Mouse (Mus musculus) T-helper 17 cell (primary cell): ENCODE data around the gene Asphd1.

Experiments
- in situ Hi-C, 2 experiments: fragments of 300-600 bp; cut with MboI, MseI; formaldehyde crosslinking; loops; 1 replicate in 1 of 2; 2 replicates in 1 of 2; pipeline ENCODE4 v1.15.1; 2025; ENCODE audit warnings: high pct_unique_total_duplicates in 2 of 2

The Asphd1 gene

DNA sequence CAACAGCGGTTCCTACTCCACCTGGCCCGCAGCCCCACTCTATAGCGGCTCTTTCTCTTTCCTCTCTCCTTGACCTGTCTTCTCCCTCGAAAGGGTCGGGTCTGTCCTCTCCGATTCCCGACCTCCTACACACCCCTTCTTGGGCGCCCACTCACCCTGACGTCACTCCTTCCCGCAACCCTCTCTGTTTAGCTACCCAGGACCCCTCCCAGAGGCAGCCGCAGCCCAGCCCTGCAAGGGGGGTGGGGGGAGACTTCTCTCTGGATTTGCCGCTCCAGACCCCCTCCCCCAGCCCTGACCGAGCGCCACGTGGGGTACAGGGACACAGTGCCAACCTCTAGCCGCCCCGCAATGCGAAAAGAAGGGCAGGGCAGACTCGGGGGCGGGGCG lies at the start of gene Asphd1:
Gene Asphd1 (minus strand): TSS at position 180 of the 390 bp plus-strand sequence.
- in situ Hi-C loops, result loop anchor here in 1 of 2 experiments (5.0 kb wide), 1 partner anchor 153 kb away; no protein-coding TSS in a partner anchor

DNA sequence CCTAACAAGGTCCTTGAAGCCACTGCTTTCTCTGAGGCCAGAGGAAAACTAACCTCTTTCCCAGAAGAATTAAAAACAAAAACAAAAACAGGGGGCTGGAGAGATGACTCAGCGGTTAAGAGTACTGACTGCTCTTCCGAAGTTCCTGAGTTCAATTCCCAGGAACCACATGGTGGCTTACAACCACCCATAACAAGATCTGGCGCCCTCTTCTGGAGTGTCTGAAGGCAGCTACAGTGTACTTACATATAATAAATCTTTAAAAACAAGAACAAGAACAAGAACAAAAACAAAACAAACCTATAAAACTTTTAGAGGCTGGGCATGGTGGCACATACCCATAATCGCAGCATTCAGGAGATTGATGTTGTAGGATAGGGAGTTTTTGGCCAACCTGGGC lies 47.1 kb upstream of the Asphd1 start:
- in situ Hi-C loops, result no loop called here

DNA sequence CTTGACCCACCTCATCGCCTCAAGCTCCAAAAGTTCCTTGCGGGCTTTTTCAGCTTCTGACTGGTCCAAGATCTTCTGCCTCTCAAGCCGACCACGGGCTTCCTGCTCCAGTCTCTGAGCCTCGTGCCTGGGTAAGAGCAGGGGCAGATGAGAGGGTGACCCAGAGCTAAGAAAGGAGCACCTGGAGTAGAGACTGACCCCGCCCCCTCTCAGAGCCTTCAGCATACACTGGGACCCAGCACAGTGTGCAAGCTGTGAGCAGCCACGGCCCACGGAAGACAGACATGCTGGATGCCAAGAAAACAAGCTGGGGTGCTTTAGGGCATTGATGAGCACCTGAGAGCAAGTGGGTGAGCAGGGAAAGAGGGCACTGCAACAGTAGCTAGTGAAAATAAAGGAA lies 39.4 kb upstream of the Asphd1 start:
- in situ Hi-C loops, result no loop called here

DNA sequence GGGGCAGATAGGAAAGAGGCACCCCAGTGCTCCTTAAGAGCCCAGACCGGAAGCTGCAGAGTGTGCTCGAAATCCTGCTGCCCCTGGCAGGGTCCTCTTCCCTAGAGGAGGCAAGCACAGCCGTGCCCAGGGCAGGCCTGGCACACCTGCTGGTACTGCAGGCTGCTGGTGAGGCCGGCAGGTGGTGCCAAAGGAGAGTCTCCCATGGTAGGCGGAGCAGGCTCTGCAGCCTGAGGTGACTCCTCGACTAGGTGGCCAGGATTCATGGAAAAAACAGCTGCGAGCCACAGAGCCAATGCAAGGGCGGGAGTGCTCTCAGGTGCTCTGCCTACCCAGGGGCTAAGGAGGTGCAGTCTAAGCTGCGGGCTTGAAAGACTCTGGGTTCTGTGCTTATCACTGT lies 36.9 kb upstream of the Asphd1 start:
- in situ Hi-C loops, result no loop called here

DNA sequence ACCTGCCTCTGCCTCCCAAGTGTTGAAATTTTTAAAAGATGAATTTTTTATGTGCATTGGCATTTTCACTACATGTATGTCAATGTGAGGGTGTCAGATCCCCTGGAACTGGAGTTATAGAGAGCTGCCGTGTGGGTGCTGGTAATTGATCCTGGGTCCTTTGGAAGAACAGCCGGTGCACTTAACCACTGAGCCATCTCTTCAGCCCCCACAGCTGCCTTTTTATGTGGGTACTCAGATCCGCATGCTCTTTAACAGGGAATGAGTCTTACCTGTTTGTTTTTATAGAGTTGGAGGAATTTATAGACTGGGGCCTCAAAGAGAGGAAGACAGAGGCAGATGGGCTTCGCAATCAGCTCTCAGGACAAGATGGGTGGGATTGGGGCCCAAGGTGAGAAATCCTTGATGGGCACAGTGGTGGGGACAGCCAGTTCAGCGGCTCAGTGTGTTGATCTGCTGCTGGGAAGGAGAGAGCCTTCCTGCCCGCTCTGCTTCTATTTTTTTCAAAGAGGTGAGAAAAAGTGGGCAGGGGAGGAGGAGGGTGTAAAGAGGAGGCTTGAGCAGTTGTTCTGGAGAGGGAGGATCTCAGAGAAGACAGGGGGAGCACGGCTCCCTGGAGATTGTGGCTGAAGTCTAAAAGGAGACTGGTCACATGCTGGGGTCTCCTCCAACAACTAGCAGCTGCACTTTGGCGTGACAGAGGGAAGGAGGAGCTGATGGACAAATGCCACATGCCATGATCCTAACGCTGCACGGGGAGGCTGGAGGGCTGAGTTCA lies 35.5 kb upstream of the Asphd1 start:
- in situ Hi-C loops, result loop anchor here in 1 of 2 experiments (5.0 kb wide), 1 partner anchor 67 kb away; no protein-coding TSS in a partner anchor

DNA sequence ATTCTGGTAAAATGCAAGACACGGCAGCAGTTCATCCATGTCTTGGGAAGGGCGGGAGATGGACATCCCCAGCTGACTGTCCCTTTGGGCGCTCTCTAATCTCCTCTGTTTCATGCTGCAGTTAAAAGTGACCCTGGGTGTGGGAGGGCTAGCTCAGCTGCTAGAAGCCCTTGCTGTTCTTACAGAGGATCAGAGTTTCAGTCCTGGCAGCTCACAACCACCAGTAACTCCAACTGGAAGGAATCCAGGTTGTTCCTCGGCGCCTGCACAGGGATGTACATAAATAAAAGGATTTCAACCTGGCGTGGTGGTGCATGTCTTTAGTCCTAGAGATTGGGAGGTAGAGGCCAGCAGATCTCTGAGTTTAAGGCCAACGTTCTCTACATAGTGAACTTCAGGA lies 33.7 kb upstream of the Asphd1 start:
- in situ Hi-C loops, result loop anchor here in 1 of 2 experiments (5.0 kb wide), 1 partner anchor 69 kb away; no protein-coding TSS in a partner anchor

DNA sequence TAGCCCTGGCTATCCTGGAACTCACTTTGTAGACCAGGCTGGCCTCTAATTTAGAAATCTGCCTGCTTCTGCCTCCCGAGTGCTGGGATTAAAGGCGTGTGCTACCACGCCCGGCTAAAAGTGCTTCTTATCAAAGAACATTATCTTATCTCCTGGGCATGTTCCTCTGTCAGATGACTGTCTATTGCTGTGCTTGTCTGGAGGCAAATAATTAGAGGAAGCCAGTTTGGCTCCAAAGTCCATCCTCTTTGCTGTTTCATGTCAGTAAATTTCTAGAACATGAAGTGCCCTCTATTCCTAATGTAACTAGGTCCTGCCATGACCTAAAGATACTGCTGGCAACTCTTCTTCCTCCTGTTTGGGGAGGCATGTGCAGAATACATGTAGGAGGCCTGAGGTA lies 32.7 kb upstream of the Asphd1 start:
- in situ Hi-C loops, result loop anchor here in 1 of 2 experiments (5.0 kb wide), 1 partner anchor 70 kb away; no protein-coding TSS in a partner anchor

DNA sequence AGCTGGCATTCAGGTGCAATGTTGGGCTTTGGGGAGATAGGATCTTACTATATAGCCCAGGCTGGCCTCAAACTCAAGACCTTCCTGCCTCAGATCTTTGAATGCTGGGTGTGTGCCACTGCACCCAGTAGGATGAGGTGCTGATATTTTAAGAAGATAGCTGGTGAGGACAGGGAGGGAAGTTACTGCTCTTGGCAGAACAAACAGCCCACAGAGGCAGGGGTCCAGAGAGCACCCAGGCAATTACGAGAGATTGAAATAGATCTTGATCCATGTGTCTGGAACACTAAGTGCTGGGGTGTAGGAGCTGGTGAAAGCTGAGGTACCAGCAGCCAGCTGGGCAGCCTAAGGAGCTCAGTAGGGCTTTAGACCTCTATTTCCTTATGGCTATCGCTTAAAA lies 32.2 kb upstream of the Asphd1 start:
- in situ Hi-C loops, result loop anchor here in 1 of 2 experiments (5.0 kb wide), 1 partner anchor 71 kb away; no protein-coding TSS in a partner anchor

DNA sequence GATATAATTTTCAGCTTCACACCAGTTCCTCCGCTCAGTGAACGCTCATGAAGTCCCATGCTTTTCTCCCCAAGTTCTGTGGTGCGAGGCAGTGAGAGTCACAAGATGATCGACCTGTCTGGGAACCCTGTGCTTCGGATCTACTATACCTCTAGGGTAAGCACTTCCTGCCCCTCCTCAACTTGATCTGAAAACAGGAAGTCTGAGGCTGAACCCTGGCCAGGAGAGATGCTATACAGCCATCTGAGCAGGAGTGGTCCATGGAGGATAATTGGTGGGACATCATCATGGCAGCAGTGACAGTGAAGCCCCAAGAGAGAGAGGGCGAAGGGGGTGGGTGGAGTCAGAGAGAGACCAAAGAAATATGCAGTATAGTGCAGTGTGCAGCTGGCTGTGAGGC lies 29.5 kb upstream of the Asphd1 start:
- in situ Hi-C loops, result no loop called here

DNA sequence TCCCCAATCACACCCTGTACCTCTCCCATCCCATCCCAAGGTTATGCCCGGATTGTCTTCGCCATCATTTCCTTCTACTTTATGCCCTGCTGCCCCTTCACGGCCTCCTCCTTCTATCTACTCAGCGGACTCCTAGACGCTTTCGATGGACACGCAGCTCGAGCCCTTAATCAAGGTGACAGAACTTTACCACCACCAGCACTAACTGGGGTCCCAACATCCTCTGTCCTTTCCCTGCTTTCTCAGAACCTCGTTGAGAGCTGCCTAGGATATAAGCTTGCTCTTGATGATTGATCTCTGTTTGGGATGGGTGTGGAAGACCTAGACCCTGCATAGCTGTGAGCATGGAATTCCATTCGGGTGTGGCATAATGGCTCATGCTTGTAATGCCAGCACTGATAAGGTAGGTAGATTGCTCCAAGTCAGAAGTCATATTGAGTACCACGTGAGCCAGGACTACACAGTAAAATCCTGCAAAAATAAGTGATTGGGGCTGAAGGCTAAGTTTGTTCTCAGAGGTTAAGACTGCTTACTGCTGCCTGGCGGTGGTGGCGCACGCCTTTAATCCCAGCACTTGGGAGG lies 27.6 kb upstream of the Asphd1 start:
- in situ Hi-C loops, result no loop called here

DNA sequence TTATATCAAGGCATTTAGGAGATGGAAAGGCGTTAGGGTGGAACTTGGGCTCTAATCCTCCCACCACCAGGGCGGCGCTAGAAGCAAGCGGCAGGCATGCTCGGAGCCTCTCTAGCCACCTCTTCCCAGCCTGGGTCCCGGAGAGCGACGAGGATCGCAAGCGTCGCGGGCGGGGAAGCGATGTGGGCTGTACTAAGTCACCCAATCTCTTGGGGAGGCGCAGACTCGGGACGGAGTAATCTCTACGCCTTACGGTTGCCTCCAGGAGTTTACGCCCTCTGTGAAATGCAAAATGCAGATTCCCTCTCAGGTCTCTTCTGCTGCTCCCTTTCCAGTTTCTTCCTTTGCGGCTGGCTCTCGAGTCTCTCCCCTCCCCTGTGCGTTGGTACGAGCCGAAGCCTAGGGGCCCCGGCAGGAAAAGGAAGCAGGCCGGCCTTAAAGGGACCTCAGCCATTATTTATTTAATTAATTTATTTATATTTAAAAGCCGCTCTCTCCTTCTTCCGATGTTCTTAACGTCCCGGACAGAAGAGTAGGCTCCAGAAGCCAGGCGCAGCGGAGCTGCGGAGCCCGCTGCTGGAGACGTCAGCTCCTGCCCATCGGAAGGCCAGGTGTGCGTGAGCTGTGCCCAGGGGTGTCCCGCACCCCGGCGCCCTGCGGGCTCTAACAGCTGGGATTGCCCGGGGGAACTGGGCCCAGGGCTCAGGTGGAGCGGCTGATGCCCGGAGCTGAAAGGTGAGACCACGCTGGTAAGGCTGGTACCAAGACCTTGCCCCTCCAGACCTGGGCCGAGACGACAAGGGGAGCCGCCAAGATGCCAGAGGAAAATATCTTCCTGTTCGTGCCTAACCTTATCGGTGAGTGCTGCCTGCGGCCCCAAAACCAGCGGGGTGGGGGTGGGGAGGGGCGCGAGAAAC lies 26.8 kb upstream of the Asphd1 start, which contains the start of gene Cdiptos:
Gene Cdiptos (minus strand): TSS at position 149 of the 917 bp plus-strand sequence.
- in situ Hi-C loops, result no loop called here

DNA sequence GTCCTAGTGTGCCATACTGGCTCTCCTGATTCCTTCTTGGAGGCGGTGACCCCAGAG lies 26.3 kb upstream of the Asphd1 start, which contains the start of gene Cdipt:
Gene Cdipt (plus strand): TSS at position 22 of the 57 bp plus-strand sequence.
- in situ Hi-C loops, result no loop called here

DNA sequence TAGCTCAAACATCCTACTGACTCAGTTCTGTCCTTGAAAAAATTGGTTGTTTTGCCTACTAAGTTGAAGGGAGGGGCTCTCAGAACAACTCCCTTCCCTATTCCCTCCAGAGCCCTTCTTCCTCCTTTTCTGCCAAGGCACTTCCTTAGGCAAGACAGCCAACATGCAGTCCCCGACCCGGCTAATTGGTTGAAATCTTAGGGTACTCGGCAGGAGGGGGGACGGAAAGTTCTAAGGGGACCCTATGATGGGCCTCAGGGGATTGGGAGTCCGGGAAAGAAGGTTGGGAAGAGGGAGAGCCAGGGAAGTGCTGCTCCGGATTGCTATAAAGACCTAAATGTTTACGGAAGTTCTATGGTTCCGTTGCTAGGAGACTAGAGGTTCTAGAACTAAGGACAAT lies 26.1 kb upstream of the Asphd1 start:
- in situ Hi-C loops, result no loop called here

DNA sequence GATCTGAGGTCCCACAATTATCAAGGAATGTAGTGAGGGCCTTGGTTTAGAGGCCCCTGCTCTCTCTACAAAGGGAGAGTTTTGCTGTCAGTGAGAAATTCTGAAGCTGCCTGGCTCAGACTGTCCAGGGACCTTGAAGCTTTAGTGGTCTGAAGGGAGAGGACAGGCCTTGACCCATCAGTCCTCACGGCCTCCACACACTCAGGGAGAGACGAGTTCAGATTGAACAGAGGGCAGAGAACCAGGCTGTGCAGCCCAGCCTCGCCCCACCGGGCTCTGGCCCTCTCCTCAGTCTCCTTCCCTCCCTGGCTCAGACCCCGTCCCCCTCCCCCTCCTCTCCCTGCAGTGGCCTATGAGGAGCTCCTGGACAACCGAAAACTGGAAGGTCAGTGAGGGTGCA lies 18.0 kb upstream of the Asphd1 start:
- in situ Hi-C loops, result loop anchor here in 1 of 2 experiments (10.0 kb wide), 1 partner anchor 153 kb away; no protein-coding TSS in a partner anchor

DNA sequence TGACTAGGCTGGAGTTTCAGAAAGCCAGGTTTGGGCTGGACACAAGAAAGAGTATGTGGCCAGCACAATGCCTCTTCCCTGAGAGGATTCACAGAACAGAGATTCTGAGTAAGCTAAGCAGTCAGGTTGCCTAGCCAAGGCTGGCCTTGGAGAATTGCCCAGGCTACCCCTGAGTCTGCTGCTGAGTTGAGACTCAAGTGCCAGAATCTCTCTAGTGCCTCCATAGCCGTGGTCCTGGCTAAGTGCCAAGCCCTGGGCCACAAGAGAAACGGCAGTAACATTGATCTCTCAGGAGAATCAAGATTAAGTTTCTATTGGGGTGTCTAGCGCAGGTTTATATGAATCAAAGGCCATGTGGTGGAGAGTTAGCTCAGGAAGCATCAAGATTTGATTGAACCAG lies 16.2 kb upstream of the Asphd1 start:
- in situ Hi-C loops, result loop anchor here in 1 of 2 experiments (10.0 kb wide), 1 partner anchor 151 kb away; no protein-coding TSS in a partner anchor

DNA sequence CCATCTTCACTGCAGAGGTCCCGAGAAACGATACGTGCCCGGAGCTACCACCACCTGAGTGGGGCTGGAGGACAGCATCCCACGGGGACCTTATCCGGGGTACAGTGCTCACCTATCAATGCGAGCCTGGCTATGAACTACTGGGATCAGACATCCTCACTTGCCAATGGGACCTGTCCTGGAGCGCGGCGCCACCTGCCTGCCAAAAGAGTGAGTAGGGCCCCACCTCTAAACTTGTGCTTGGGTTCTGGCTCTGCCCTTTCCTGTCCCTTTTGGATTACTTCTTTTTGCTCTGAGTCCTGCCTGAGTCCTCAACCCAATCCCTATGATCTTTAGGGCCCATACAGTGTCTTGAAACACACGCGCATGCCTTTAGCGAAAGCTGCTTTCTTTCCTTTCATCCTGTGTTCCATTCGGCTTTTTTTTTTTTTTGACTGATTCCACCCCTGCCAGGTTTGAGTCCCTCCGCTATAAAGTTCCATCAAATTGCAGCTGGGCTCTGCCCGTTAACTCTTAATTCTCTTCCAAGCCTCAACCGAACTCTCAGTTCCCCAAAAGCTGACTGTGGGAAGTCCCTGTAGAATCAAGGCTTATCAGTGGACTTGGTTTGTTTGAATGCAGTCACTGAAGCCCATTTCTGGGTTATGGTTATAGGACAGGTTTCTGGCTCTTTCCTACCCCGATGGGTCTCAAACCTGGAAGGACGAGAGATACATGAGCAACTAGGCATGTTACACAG lies 14.3 kb upstream of the Asphd1 start:
- in situ Hi-C loops, result loop anchor here in 1 of 2 experiments (10.0 kb wide), 1 partner anchor 149 kb away; no protein-coding TSS in a partner anchor

DNA sequence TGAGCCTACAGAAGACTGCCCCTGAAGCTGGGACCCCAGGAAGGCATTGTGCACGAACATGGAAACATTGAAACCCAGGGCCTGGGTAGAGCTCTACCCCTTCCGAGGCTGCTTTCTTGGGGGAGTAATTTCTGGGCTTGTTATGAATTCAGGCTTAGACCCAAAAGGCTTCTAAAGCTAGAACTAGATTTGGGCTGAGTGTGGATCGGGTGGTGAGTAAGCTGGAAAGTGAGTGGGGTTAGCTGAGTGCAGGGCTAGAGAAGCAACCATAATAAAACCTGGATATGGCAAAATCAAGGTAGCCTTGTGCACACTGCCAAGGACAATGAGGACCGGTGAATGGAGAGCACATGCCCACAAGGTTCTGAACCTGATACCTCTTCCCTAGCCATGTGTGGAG lies 12.6 kb upstream of the Asphd1 start:
- in situ Hi-C loops, result loop anchor here in 1 of 2 experiments (10.0 kb wide), 1 partner anchor 147 kb away; no protein-coding TSS in a partner anchor

DNA sequence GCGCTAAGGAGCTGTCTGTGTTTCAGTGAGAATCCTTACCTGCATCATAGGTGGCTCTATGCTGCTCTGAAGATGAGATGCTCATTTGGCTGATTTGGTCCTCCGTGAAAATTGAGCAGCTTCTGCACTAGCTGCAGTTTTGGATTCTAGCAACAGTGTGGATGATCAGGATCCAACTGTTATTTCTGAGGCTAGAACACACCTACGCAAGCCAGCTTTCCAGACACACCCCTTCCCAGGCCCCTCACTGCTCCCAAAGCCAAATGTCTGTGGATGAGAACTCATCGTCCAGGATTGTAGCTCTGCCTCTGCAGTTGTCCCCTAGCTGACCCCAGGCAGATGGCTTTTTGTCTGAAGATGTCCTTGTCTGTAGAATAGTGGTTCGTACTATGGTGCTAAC lies 11.7 kb upstream of the Asphd1 start:
- in situ Hi-C loops, result loop anchor here in 1 of 2 experiments (10.0 kb wide), 1 partner anchor 146 kb away; no protein-coding TSS in a partner anchor

DNA sequence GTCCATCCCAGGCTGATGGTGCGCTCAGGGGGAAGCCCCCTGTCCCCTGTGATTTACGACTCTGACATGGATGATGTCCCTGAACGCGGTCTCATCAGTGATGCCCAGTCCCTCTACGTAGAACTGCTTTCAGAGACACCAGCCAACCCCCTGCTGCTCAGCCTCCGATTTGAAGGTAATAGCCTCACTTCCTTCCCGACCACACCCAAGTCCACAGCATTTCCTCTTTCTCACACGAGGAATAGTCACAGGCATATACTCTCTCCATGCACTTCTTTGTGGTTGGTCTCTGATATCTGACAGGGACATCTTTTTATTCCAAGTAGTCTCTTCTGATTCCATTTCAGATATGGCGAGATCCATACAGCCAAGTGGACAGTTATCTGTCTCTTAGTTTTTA lies 10.4 kb upstream of the Asphd1 start:
- in situ Hi-C loops, result loop anchor here in 1 of 2 experiments (10.0 kb wide), 2 partner anchors 145 to 1355 kb away; no protein-coding TSS in a partner anchor

DNA sequence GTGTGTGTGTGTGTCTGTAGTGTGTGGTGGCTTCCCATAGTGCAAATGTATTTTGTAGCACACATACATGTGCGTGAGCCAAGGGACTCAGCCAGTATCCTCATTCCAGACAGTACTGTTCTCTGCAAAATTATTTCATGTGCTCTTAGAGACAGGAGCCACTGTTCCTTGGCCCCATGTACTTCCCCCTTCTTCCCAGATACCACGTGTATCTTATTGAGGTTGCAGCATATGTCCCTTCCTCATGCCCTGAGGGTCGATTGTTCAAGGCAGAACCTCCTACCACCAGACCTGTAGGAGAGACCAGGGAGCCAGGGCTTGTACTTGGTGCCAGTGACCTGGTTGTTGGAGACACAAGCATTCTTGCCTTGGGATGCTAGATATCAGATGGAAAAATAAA lies 5.7 kb upstream of the Asphd1 start:
- in situ Hi-C loops, result loop anchor here in 1 of 2 experiments (10.0 kb wide), 1 partner anchor 1360 kb away; no protein-coding TSS in a partner anchor

DNA sequence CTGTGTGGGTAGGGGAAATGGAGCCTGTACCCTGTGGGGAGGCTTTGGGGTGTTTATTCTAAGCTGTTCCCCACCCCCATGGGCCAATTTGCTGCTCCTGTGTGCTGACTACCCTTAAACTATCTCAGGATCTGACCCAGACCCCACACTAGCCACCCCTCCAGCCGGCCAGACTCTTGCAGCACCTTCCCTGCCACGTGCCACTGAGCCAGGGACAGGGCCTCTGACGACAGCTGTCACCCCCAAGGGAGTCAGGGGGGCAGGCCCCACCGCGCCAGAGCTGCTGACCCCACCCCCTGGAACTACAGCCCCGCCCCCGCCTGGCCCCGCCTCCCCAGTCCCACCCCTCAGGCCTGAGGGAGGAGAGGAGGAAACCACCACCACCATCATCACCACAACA lies 3.3 kb upstream of the Asphd1 start:
- in situ Hi-C loops, result loop anchor here in 1 of 2 experiments (5.0 to 10.0 kb wide), 3 partner anchors 105 to 1362 kb away; partner anchors contain the start of gene 4930451I11Rik
